Mouse (Mus musculus): ENCODE measurements around the gene Rad50. TPM values are rescaled to one million over a fixed set of nuclear protein-coding genes. Genes with fewer than 3 reads are reported as not detected.

The Rad50 gene
- total RNA-seq (2014; fragmentation: Nextera tagmentation) (53.6 and 58.6 TPM in 2 replicates), total RNA-seq (2017) (91.4 and 110 TPM in 2 replicates)

GRCm38 (mm10) chr11:53706934-53707717 is at the start of gene Rad50:
Rad50 (minus strand) TSS chr11:53707319.
- peak; percentile 99 for ATAC-seq (replicated peaks; ENCODE audit: low FRiP score, low TSS enrichment, poor library complexity, severe bottlenecking)

GRCm38 (mm10) chr11:53755011-53755595 is 48.0 kb upstream of the Rad50 start:
- no peak for ATAC-seq (replicated peaks; ENCODE audit: low FRiP score, low TSS enrichment, poor library complexity, severe bottlenecking)

DNA sequence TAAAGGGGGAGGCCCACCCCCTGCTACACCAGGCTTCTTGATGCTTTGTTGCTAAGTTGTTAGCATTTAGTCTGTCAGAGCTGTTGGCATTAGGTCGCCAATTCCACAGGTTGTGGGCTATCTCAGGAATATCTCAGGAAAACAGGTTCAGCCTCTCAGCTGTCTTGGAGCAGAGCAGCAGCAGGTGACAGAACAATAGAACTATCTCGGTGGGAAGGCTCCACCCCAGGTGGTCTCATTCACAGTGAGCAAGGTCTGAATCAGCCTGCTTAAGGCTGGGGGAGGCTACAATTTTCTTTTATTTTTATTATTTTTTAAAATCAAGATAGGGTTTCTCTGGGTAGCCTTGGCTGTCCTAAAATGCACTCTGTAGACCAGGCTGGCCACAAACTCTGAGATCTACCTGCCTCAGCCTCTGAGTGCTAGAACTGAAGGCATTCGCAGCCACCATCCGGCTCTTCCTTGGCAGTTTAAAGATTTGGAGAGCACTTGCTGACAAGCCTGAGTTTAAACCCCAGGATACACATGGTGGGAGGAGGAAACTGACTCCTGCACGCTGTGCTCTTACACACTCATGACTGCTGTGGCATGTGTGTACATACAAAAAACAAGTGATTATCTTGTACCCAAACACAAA is 42.7 kb upstream of the Rad50 start:
- ATAC-seq (replicated peaks; ENCODE audit: low FRiP score, low TSS enrichment, poor library complexity, severe bottlenecking) = no peak

DNA sequence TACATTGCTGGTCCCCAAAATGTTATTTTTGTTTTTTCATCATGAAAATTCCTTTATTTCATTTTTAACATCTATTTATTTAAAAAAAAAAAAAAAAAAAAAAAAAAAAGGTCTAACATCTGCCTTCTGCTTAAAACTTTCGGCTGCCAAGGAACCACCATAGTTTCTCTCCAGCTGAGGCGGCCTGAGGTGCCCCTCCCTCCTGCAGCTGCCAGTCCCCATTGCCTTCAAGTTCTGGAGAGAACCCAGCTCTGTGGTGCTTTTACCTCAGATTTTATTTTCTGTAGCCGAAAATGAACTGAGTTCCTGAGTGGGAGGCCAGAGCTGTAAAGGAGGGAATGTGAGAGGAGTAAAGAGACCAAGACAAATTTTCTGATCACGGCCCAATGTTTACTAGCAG is 42.2 kb upstream of the Rad50 start:
- ATAC-seq (replicated peaks; ENCODE audit: low FRiP score, low TSS enrichment, poor library complexity, severe bottlenecking) = no peak

DNA sequence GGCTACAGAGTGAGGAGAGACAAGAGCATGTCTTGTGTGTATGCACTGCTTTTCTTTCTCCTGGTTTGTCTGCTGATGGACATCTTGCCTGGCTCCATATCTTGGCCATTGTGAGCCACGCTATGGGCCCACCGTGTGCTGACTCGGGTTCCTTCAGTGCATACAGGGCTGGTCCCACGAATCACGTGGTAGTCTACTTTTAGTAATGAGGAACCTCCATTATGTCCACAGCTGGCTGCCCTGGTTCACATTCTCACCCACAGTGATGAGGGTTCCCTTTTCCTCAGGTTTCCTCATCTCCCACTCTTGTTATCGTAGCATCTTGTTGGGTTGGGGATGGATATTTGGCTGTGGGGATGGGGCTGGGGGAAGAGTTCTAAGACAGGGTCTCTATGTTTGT is 41.5 kb upstream of the Rad50 start:
- no peak for ATAC-seq (replicated peaks; ENCODE audit: low FRiP score, low TSS enrichment, poor library complexity, severe bottlenecking)

GRCm38 (mm10) chr11:53747985-53748384 is 40.9 kb upstream of the Rad50 start:
- ATAC-seq (replicated peaks; ENCODE audit: low FRiP score, low TSS enrichment, poor library complexity, severe bottlenecking) = no peak

GRCm38 (mm10) chr11:53745260-53745659 is 38.1 kb upstream of the Rad50 start:
- ATAC-seq (replicated peaks; ENCODE audit: low FRiP score, low TSS enrichment, poor library complexity, severe bottlenecking) = no peak

GRCm38 (mm10) chr11:53742353-53742752 is 35.2 kb upstream of the Rad50 start:
- no peak for ATAC-seq (replicated peaks; ENCODE audit: low FRiP score, low TSS enrichment, poor library complexity, severe bottlenecking)

- ATAC-seq (replicated peaks; ENCODE audit: low FRiP score, low TSS enrichment, poor library complexity, severe bottlenecking) = peak; percentile 74
Measured at GRCm38 (mm10) chr11:53737573-53737946, 30.4 kb upstream of the Rad50 start.

DNA sequence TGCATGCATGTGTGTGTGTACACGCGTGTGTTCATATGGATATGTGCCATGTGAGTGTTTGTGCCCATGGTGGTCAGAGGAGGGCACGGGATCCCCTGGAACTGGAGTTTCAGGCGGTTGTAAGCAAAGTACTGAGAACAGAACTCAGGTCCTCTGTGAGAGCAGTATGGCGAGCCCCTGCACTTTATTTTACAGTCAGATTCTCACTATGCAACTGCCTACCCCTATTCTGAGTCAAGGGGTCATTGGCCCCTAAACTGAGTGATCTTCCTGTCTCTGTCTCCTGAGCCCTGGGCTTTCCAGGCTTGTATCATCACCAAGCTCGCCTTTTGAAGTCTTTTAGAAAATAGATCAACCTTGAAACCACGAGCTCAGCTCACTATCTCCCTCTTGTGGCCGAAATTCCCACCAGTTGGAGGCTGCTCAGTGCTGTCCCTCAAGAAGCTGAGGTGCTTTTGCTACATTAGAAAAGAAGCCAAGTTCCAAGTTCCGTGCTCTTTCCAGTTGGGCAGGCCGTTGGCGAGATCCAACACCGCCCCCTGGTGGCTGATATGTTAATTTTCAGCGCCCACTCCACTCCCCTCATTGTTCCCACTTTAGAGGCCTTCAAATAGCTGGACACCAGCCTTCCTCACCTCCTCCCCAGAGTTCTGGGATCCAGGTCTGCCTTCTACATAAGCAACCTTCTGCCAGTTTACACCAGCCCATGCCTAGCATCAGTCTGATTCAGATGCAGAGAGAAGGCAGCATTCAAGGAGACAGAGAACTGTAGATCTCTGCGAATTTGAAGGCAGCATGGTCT is 29.9 kb upstream of the Rad50 start:
- ATAC-seq (replicated peaks; ENCODE audit: low FRiP score, low TSS enrichment, poor library complexity, severe bottlenecking) = peak; percentile 75

- peak; percentile 85 for ATAC-seq (replicated peaks; ENCODE audit: low FRiP score, low TSS enrichment, poor library complexity, severe bottlenecking)
Measured at GRCm38 (mm10) chr11:53735682-53736245, 28.6 kb upstream of the Rad50 start.

GRCm38 (mm10) chr11:53734970-53735681 is 28.0 kb upstream of the Rad50 start:
- no peak for ATAC-seq (replicated peaks; ENCODE audit: low FRiP score, low TSS enrichment, poor library complexity, severe bottlenecking)

DNA sequence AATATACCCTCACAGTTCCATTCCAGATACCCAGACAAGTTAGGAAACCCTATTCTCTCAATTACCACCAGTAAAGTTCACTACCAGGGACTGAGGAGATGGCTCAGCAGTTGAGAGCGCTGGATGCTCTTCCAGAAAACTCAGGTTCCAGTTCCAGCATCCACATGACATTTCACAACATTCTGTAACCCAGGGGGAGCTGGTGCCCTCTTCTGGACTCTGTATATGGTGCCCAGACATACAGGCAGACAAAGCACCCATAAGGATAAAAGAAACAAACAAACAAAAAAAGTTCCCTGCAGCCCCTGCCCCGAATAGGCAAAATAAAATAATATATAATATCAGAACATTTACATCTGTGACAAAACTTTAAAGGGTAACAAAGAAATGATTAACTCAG is 27.3 kb upstream of the Rad50 start:
- ATAC-seq (replicated peaks; ENCODE audit: low FRiP score, low TSS enrichment, poor library complexity, severe bottlenecking) = no peak

- no peak for ATAC-seq (replicated peaks; ENCODE audit: low FRiP score, low TSS enrichment, poor library complexity, severe bottlenecking)
Measured at GRCm38 (mm10) chr11:53733824-53734223, 26.7 kb upstream of the Rad50 start.

DNA sequence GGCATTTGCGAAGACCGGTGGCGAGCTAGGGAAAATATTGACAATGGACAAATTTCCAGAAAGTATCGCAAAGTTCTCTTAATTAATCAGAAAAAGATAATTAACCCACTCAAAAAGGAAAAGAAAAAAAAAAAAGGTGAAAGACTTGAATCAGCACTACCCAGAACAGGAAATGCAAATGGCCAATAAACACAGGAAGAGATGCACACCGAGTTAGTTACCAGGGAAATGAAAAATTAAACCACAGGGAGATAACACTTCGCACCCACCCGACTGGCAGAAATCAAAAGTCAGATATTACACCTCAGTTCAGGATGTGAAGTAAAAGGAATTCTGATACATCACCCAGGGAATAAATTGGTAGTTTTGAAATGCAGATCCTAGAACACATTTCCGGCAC is 25.1 kb upstream of the Rad50 start:
- no peak for ATAC-seq (replicated peaks; ENCODE audit: low FRiP score, low TSS enrichment, poor library complexity, severe bottlenecking)

DNA sequence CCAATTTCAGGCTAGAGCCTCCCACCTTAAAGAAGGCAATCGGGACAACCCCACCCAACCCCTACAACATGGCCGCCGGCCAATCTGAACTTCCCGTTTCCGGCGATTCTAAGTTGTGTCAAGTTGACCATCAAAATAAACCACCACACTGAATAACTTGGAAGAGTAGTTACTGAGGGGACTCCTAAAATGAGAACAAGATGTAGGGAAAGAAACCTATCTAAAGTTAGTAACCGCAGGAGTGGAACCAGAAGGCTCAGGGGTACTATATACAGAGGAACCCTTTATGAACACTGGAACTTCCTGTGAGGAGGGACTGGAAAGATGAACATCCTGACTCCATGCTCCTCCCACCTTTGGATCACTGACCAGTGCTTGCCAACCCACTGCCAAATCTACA is 24.3 kb upstream of the Rad50 start:
- no peak for ATAC-seq (replicated peaks; ENCODE audit: low FRiP score, low TSS enrichment, poor library complexity, severe bottlenecking)

GRCm38 (mm10) chr11:53720715-53721114 is 13.6 kb upstream of the Rad50 start, which contains the start of gene Il5:
Il5 (plus strand) TSS chr11:53720794.
- ATAC-seq (replicated peaks; ENCODE audit: low FRiP score, low TSS enrichment, poor library complexity, severe bottlenecking) = no peak

GRCm38 (mm10) chr11:53719701-53720100 is 12.6 kb upstream of the Rad50 start:
- no peak for ATAC-seq (replicated peaks; ENCODE audit: low FRiP score, low TSS enrichment, poor library complexity, severe bottlenecking)

DNA sequence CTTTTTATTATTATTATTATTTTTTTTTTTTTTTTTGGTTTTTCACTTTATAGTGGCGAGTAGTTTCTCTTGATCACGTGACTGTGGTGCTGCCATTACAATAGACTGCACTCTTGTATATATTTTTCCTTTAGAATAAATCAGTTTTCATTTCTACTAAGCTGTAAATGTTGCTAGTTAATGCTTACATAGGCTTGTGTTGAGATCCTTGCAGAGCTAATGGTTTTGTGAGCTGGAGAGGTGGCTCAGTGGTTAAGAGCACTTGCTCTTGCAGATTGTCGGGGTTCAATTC is 545 bp upstream of the Rad50 start:
- no peak for ATAC-seq (replicated peaks; ENCODE audit: low FRiP score, low TSS enrichment, poor library complexity, severe bottlenecking)

Data from megakaryocyte-erythroid progenitor cell, adult 5-6 weeks (primary cell).